Mouse (Mus musculus) MEL (cell line): ENCODE measurements around the gene Adam12.

Source experiments
- CHD1 ChIP-seq: IDR thresholded peaks from 2 replicates; pipeline ENCODE4 v1.6.1; 2012; ENCODE audit warnings: low read depth, mild to moderate bottlenecking, inconsistent platforms, low read length, improper control_type of control experiment
- CTCF ChIP-seq, 3 experiments: IDR thresholded peaks in 2 of 3; conservative IDR thresholded peaks in 1 of 3; 2 replicates each; pipeline ENCODE4 v1.5.1; 2011 to 2012; ENCODE audit warnings: low read length in 3 of 3, low read depth in 2 of 3, mild to moderate bottlenecking in 2 of 3, improper control_type of control experiment in 1 of 3, inconsistent platforms in 1 of 3, mixed read lengths in 1 of 3, moderate library complexity in 1 of 3; ENCODE audit not compliant: control insufficient read depth in 1 of 3, insufficient read depth in 1 of 3, poor library complexity in 1 of 3, severe bottlenecking in 1 of 3
- ETS1 ChIP-seq: IDR thresholded peaks from 2 replicates; pipeline ENCODE4 v1.6.1; 2012; ENCODE audit warnings: low read depth, mild to moderate bottlenecking, inconsistent platforms, low read length, improper control_type of control experiment, moderate library complexity
- GATA1 ChIP-seq: IDR thresholded peaks from 2 replicates; pipeline ENCODE4 v1.6.1; 2011; ENCODE audit warnings: low read depth, low read length, improper control_type of control experiment
- HCFC1 ChIP-seq: IDR thresholded peaks from 2 replicates; pipeline ENCODE4 v1.6.1; 2012; ENCODE audit warnings: low read depth, mild to moderate bottlenecking, inconsistent platforms, low read length, improper control_type of control experiment, moderate library complexity
- MAX ChIP-seq: IDR thresholded peaks from 2 replicates; pipeline ENCODE4 v1.6.1; 2011; ENCODE audit warnings: low read length, improper control_type of control experiment
- MEF2A ChIP-seq: IDR thresholded peaks from 2 replicates; pipeline ENCODE4 v1.6.1; 2014; ENCODE audit warnings: low read depth, mild to moderate bottlenecking, inconsistent platforms, low read length, improper control_type of control experiment; ENCODE audit not compliant: poor library complexity, insufficient replicate concordance, severe bottlenecking; ENCODE audit errors: extremely low read depth
- POLR2A ChIP-seq, 2 experiments: IDR thresholded peaks; 2 replicates each; pipeline ENCODE4 v1.6.1; 2011 to 2012; ENCODE audit warnings: low read length in 2 of 2, mild to moderate bottlenecking in 2 of 2, control low read depth in 1 of 2, improper control_type of control experiment in 1 of 2, low read depth in 1 of 2, moderate library complexity in 1 of 2; ENCODE audit not compliant: control insufficient read depth in 1 of 2, insufficient read depth in 1 of 2, poor library complexity in 1 of 2
- POLR2AphosphoS5 ChIP-seq: IDR thresholded peaks from 2 replicates; pipeline ENCODE4 v1.6.1; 2012; ENCODE audit warnings: low read depth, borderline replicate concordance, mild to moderate bottlenecking, inconsistent platforms, low read length, moderate library complexity, mixed read lengths
- ZNF384 ChIP-seq: IDR thresholded peaks from 2 replicates; pipeline ENCODE4 v1.6.1; 2012; ENCODE audit warnings: low read depth, mild to moderate bottlenecking, inconsistent platforms, low read length, improper control_type of control experiment

GRCm38 (mm10) chr7:134181056-134181455 lies 50.9 kb downstream of the Adam12 start:
- no peak for TF ChIP-seq POLR2AphosphoS5
- no peak for TF ChIP-seq ETS1
- TF ChIP-seq MEF2A = no peak
- TF ChIP-seq POLR2A (IDR thresholded peaks at IDR 0.05; ENCODE audit: control insufficient read depth in 1 of 2, insufficient read depth in 1 of 2, low read depth in 1 of 2, low read length in 2 of 2, poor library complexity in 1 of 2) = no peak
- TF ChIP-seq GATA1 = no peak
- no peak for TF ChIP-seq CTCF (IDR thresholded peaks at IDR 0.05 in 2 of 3, conservative IDR thresholded peaks at IDR 0.05 in 1 of 3; ENCODE audit: control insufficient read depth in 1 of 3, insufficient read depth in 1 of 3, low read depth in 2 of 3, low read length in 3 of 3, poor library complexity in 1 of 3, severe bottlenecking in 1 of 3)
- no peak for TF ChIP-seq ZNF384
- no peak for TF ChIP-seq HCFC1
- TF ChIP-seq MAX = no peak
- TF ChIP-seq CHD1 = no peak
